Mouse (Mus musculus): ENCODE data around the gene Grid2. TPM values are rescaled to one million over a fixed set of nuclear protein-coding genes. Genes with fewer than 3 reads are reported as not detected.

Grid2 gene
- 0.01 TPM in 1 of 2 replicates, not detected in the other for polyA plus RNA-seq (2012; rRNA removed)

DNA sequence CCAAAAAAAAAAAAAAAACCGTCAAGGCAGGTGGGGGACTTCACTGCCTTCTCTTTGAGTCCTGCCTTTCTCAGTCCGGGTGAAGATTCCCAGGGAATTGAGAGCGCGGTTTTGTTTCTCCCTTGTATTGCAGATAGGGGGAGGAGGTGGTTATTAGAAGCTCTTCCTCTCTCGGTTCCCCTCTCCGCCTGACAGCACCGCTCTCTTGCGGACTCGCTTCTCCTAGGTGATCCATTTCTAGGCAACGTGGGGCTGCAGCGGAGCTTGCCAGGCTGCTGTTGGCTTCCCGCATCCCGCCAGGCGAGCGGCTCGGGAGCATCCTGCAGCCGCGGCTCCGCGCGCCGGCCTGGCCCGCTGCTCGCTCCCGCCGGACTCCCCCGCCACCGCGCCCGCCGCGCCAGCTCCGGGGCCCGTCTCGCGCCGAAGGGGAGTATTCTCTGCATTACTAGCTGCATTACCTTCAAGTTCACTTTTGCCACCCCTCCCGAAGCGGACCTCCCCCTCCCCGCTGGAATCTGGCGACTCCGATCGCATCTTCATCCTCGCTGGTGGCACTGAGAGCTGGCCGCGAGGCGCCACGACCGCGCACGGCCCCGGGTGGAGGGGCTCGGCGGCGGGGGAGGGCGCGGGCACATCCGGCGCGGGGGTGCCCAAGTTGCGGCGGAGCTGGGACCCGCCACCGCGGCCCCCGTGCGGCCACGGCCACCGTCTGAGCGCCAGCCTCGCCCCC, at the start of gene Grid2:
Grid2 (plus strand) TSS at position 51 of the 730 bp plus-strand sequence.

DNA sequence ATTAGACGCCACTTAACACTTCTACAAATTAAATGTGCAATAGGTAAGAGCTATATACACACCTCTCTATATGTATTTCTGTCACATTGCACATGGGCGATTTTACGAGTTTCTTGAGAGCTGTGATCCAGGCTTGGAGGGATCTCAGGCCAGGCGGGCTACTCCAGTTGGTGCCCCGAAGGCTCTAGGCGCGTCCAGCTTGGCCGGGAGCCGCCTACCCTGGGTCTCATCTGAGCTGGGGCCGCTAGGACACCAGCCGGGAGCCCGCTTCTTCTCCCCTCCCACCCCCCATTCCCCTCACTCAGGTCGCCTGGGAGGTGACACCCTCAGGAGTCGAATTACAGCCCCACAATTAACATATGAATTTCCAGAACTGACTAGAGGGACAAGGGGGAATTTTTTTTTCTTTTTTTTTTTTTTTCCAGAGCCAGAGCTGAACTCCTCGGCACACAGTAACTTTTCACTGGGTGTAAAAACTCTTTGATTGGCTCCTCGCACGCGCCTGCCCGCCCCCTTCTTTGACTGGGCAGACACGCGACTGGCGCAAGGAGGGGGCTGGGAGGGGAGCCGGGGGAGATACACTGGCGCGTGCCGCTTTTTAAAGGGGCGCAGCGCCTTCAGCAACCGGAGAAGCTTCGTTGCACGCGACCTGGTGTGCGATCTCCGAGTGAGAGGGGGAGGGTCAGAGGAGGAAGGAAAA, 1473.0 kb downstream of the Grid2 start, which contains the start of gene Atoh1:
Atoh1 (plus strand) TSS at position 627 of the 700 bp plus-strand sequence.

All from liver, embryonic 14 days (tissue).